In genomic region chr16:35983517-35984101, GRCm38 (mm10) we compare ENCODE assay signal across 8 mouse cellular contexts. TPM values are rescaled to one million over a fixed set of nuclear protein-coding genes. Genes with fewer than 3 reads are reported as not detected.
A peak's percentile ranks its signal among the peaks of the same experiment; 100 is the strongest.
DNase-seq lines count a peak whose midpoint lies in the region; ATAC-seq and TF ChIP-seq lines count a peak whose summit lies in the region.

No protein-coding gene starts in this region.

- no peak for TF ChIP-seq CTCF in cortical plate, adult 2 months (IDR thresholded peaks at IDR 0.05; ENCODE audit: extremely low read depth, insufficient read depth, low read length)

- H3K4me3 ChIP-seq in cortical plate, adult 2 months (ENCODE audit: insufficient read depth, low read length): peak overlapping the region; percentile 60

- DNase-seq in layer of hippocampus, adult 11-12 months (ENCODE audit: low spot score): peak; percentile 65
- no peak for DNase-seq in layer of hippocampus, adult 9-10 months (ENCODE audit: low spot score)
- peak; percentile 48 to 72 for DNase-seq in gastrocnemius, adult 8-10 months (ENCODE audit: low spot score in 2 of 2)
- peak; percentile 67 to 79 for DNase-seq in left cerebral cortex, postnatal 14 days (ENCODE audit: low spot score in 2 of 2)
- DNase-seq in right cerebral cortex, postnatal 36 days (ENCODE audit: low spot score in 2 of 2): peak; percentile 66 to 72

- intact Hi-C loops in left cerebral cortex, postnatal 14 days (cut with DNase I): no loop called here

- peak; percentile 59 for ATAC-seq in inflammation-experienced regulatory T-cells, adult 6 months
- peak; percentile 63 for ATAC-seq in megakaryocyte progenitor cell, adult 5-6 weeks (replicated peaks; ENCODE audit: poor library complexity)

- TF ChIP-seq POLR2A in cortical plate, adult 2 months (IDR thresholded peaks at IDR 0.05; ENCODE audit: extremely low read depth, insufficient read depth, low read length): no peak

- H3K27ac ChIP-seq in cortical plate, adult 2 months (ENCODE audit: insufficient read depth, low read length): peak overlapping the region; percentile 94

- peaks cover 4% of the 10 kb centered on the region for H3K4me1 ChIP-seq in cortical plate, adult 2 months (ENCODE audit: control insufficient read depth, insufficient read depth, low read length)

RNA-seq across cellular contexts. Expression of gene Kpna1, which starts 5.1 kb away (rescaled TPM):
- 49.5 and 49.8 TPM in 2 replicates for polyA plus RNA-seq in cortical plate, adult 2 months (2012; rRNA removed)
- total RNA-seq in gastrocnemius, adult 8-10 months (2022): 100 to 1,000 TPM; 164 to 190 (median 172) TPM
- polyA plus RNA-seq in inflammation-experienced regulatory T-cells, adult 6 months (2017; shearing (Covaris generic)): 10 to 100 TPM; 39.8 to 41.2 (median 40.9) TPM
- 100 to 1,000 TPM; 119 to 122 TPM for total RNA-seq in left cerebral cortex, postnatal 14 days (2021)
- total RNA-seq in megakaryocyte progenitor cell, adult 5-6 weeks (2015): 48.2 and 52.7 TPM in 2 replicates
- 37.0 and 38.5 TPM in 2 replicates for total RNA-seq in megakaryocyte progenitor cell, adult 5-6 weeks (2017)

RNA-seq across cellular contexts. Expression of gene Dtx3l, which starts 44.7 kb away (rescaled TPM):
- polyA plus RNA-seq in cortical plate, adult 2 months (2012; rRNA removed): 2.8 TPM in 2 replicates
- total RNA-seq in gastrocnemius, adult 8-10 months (2022): 1 to 10 TPM; 3.2 to 4.3 (median 4.1) TPM
- polyA plus RNA-seq in inflammation-experienced regulatory T-cells, adult 6 months (2017; shearing (Covaris generic)): 10 to 100 TPM; 47.2 to 59.8 (median 52.9) TPM
- 1 to 10 TPM; 2.0 to 2.9 TPM for total RNA-seq in left cerebral cortex, postnatal 14 days (2021)
- total RNA-seq in megakaryocyte progenitor cell, adult 5-6 weeks (2015): 21.8 and 27.1 TPM in 2 replicates
- 38.2 and 40.0 TPM in 2 replicates for total RNA-seq in megakaryocyte progenitor cell, adult 5-6 weeks (2017)

RNA-seq across cellular contexts. Expression of gene Parp9, which starts 45.3 kb away (rescaled TPM):
- 3.9 and 4.0 TPM in 2 replicates for polyA plus RNA-seq in cortical plate, adult 2 months (2012; rRNA removed)
- 1 to 10 TPM; 2.6 to 4.1 (median 3.3) TPM for total RNA-seq in gastrocnemius, adult 8-10 months (2022)
- polyA plus RNA-seq in inflammation-experienced regulatory T-cells, adult 6 months (2017; shearing (Covaris generic)): 10 to 100 TPM; 62.4 to 76.7 (median 76.5) TPM
- total RNA-seq in left cerebral cortex, postnatal 14 days (2021): 1 to 10 TPM; 2.1 TPM
- 15.7 and 18.2 TPM in 2 replicates for total RNA-seq in megakaryocyte progenitor cell, adult 5-6 weeks (2015)
- total RNA-seq in megakaryocyte progenitor cell, adult 5-6 weeks (2017): 21.7 and 27.3 TPM in 2 replicates

RNA-seq across cellular contexts. Expression of gene Wdr5b, which starts 57.4 kb away (rescaled TPM):
- 4.4 and 4.8 TPM in 2 replicates for polyA plus RNA-seq in cortical plate, adult 2 months (2012; rRNA removed)
- 1 to 10 TPM; 2.3 to 3.0 (median 2.5) TPM for total RNA-seq in gastrocnemius, adult 8-10 months (2022)
- polyA plus RNA-seq in inflammation-experienced regulatory T-cells, adult 6 months (2017; shearing (Covaris generic)): 1 to 10 TPM; 7.2 to 9.7 (median 7.3) TPM
- total RNA-seq in left cerebral cortex, postnatal 14 days (2021): 1 to 10 TPM; 3.6 to 3.9 TPM
- 5.8 and 8.6 TPM in 2 replicates for total RNA-seq in megakaryocyte progenitor cell, adult 5-6 weeks (2015)
- total RNA-seq in megakaryocyte progenitor cell, adult 5-6 weeks (2017): 8.5 and 8.6 TPM in 2 replicates

Comparison
In these comparisons a context has a peak if more than half of its experiments do, and no peak if none do; other contexts are left out.
1. RNA of gene Dtx3l, which starts 44.7 kb away (total RNA-seq): 21.8 to 40.0 TPM in megakaryocyte progenitor cell, adult 5-6 weeks; 3.2 to 4.3 TPM in gastrocnemius, adult 8-10 months and 2.0 to 2.9 TPM in left cerebral cortex, postnatal 14 days; every median in the first group is over 4 times any median in the second.